Mouse (Mus musculus) left cerebral cortex, postnatal 36 days (tissue): ENCODE data around the gene Tlr6. TPM values are rescaled to one million over a fixed set of nuclear protein-coding genes. Genes with fewer than 3 reads are reported as not detected.

Experiments
- DNase-seq, 2 experiments: peaks; one replicate each; pipeline ENCODE4 v3.0.0; 2021 to 2022; ENCODE audit warnings: low spot score in 2 of 2, mixed read lengths in 1 of 2
- intact Hi-C: fragments of 180-260 bp; cut with DNase I; formaldehyde crosslinking; loops from one replicate; pipeline ENCODE4 v1.15.1; 2025
- microRNA-seq: library from miRNA; unstranded; fragments of <30 nt; microRNA quantifications from one replicate; pipeline ENCODE4 v1.2.0, GENCODE M21; 2022
- total RNA-seq, 2 experiments: library from RNA; stranded (reverse); gene quantifications; 2 replicates each; pipeline ENCODE4 v1.2.3; 2021

Tlr6 gene
- total RNA-seq, 2 experiments from 2014 or later: 0.54 to 0.89 TPM

DNA sequence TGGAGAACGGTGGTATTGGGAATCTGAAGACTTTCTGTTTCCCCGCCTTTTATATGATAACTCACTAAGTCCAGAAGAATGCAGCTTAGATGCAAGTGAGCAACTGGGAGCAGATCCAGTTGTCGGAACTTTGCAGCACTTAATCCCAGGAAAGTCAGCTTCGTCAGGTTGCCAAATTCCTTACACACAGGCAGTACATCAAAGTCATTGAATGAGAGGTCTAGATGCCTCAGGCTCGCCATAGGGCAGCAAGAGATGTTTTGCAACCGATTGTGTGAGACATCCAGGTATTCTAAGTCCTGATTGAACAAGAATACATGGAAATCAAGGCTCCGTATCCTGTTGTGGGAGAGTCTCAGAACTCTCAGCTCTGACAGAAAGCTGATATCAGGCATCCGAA lies 5.0 kb downstream of the Tlr6 start:
- DNase-seq: no peak
- intact Hi-C loops: no loop called here

DNA sequence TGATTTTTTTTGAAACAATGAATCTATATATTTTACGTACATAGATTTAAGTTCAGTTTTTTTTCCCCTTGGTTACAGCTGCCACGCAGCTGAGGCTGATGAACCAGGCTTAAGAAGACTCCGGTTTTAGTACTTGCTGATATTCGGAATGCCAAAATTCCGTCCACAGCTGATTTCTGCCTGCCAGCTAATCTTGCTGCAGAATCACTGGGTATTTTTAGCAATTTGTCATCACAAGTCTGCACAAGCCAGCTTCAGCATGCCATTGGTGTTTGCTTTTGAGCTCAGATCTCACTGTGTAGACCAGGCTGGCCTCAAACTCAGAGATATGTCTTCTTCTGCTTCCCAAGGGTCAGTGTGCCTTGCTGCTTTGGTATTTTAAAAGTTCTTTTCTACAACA lies 8.4 kb downstream of the Tlr6 start:
- DNase-seq: peak; percentile 7 to 11
- intact Hi-C loops: no loop called here

DNA sequence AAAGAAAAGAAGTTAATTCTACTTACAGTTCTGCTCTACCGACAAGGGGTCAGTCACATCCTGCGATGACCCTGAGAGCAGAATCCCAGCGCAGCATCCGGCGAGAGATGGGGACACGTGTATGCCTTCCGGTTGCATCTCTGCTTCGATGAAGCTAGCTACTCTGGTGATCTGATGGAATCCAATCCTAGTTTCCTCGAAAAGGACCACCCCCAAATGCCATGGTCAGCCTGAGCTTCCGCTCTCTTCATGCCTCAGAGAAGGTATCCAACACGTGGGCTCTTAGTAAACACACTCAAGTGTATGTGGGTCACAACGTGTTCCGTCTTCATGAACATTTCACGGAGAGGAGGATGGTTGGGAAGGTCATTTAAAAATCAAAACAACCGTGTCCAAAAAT lies 27.1 kb downstream of the Tlr6 start:
- intact Hi-C loops: no loop called here
- no peak for DNase-seq

DNA sequence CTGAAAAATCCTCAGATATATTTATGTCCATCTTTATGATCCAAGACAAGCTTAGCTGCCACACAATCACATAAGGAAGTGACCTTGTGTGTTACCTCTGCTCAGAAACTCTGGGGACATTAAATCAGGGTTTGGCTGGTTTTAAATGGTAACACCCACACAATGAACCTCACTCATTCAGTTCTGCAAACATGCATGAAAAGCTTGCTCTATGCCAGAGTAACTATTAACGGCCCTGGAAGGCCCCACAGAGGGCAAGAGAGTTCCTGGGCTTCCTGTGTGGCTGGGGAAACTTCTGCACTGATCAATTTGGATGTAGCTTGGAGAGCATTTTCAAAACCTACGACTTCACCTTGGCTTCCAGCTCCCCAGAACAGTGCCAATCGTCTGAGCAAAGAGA lies 27.7 kb downstream of the Tlr6 start:
- DNase-seq: no peak
- intact Hi-C loops: no loop called here

DNA sequence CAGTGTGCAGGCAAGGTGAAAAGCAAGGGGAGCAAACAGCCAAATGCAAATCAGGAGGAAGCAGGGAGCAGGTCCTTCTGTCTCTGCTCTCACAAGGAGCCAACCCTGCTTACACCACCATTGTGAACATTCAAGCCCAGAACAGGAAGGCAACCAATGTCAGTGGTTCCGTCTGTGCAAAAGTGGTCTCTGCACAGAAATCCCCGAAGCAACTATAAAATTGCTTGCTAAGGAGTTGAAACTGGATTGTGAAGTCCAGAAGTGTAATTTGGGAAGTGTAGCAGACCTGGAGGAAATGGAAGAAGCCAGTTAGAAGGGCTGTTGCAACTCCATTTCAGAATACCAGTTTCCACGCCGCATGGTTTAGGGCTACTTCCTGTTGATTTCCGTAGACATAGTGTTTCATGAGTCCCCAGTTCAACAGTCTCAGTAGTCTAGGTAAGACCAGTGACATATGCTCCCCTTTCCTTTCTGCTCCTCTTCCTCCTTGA lies 37.0 kb downstream of the Tlr6 start:
- intact Hi-C loops: no loop called here
- DNase-seq: no peak

DNA sequence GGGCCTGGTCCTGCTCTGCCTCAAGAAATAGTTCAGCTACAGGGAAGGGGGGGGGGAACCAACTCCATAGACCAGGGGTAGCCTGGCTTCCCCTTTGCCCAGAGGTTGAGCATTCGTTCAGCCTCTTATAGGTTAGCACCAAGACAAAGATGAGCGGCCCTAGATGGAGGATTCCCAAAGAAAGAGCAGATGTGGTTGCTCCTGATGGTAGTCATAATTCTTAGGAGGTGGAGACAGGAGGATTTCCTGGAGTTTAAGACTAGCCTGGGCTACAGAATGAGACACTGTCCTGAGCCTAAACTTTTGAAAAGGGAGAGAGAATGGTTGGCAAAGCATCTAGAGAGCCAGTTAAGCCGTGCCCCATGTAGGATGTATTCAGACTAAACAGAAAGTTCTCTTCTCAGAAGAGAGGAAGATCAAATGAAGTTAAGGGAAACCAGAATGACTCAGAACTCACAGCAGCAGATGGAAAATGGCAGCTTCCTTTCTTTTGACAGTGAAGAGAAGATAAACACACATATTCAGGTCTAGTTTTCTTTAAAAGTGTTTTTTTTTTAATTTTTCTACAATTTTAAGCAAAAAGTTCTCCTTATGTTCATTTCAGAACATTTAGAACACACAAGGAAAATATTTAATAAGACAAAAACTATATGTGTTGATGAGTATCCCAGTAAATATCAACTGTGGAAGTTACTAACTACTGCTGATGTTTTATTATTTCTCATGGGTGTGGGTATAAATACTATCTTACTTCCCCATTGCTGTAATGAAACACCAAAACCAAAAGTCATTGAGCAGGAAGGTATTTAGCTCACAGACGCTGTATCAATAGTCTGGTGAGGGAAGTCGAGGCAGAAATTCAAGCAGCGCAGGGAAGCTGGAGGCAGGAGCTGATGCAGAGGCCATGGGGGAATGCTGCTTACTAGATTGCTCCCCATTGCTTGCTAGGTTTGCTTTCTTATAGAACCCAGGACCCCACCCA lies 41.0 kb downstream of the Tlr6 start:
- intact Hi-C loops: no loop called here

DNA sequence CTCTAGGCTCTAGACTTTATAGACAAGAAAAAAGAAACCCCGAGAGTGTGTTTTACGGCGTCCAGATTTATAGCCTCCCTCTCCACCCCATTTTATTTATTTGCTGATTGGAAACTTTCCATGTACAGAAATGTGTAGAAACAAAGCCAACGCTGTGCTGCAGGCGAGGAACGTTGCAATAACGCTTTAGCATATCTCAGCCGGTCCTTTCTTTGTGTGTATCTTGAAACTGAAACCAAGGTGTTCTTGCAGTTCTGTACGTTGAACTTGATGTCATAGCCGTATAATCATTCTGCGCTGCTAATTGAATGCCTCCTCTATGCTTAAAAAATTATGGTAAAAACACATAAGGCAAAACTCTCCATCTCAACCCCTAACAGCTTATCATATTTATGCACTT lies 42.2 kb downstream of the Tlr6 start:
- no peak for DNase-seq
- intact Hi-C loops: no loop called here

More for the DNA sequence above, 41.0 kb downstream of the Tlr6 start:
- DNase-seq: no peak

DNA sequence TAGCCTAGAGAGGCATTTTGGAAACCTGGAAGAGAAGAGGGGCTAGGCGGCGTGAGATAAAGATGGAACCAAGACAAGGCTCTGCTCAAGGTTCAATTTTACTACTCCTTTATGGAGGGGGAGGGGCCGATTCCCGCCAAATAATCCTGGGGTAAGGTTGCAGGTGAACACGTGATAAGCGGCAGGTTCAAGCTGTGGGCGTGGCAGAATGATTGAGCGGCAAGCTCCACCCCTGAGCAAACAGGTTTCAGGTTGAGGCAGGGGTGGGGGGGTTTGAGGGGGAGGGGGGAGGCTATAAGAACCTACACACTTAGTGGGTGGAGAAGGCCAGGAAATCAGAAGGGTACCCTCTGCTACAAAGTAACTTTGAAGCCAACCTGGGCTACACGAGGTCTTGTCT lies 42.7 kb downstream of the Tlr6 start:
- no peak for DNase-seq
- intact Hi-C loops: no loop called here

DNA sequence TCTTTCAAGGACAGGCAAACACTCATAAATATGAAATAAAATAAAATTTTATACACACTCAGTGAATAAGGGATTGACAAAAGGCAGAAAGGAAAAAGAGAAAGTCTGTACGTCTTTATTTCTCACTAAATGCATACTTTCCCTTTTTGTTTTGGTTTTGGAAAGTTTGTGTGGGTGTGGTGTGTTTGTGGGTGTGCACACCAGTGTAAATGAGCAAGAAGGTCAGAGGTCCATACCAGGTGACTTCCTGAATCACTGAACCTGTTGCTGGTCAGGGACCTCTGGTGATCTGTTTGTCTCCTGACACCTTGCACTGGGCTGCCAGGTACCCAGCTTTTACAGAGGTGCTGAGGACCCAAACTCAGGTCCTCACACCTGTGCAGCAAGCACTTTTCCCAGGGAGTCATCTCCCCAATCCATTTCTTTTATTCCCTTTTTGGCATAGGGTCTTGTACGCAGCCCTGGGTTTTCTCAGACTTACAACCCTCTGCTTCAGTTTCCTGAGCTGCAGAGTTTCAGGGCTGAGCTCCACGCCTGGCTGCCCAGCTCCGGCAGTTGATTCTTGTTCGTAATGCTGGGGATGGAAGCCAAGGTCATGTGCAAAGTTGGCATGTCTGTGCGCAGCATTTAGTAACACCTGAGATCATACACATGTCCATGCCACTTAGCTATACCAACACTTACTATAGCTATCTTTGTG lies 51.2 kb downstream of the Tlr6 start:
- DNase-seq: no peak
- intact Hi-C loops: no loop called here

DNA sequence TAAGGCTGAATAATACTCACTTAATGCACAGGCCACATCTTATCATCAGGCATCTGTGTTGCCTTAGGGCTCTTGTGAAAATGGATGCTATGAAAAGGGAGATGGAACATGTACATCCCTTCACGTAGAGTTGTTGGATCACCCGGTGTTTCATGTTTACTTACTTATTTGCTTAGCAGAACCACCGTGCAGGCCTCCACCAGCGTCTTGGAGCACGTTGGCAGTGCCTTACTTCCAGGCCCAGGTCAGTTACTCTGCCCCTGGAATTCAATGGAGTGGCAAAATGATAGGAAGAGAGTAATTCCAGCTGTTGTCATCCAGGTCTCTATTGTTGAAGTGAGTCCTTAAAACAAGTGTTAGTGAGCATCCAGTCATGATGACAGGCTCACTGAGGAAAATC lies 52.0 kb downstream of the Tlr6 start:
- no peak for DNase-seq
- intact Hi-C loops: no loop called here

DNA sequence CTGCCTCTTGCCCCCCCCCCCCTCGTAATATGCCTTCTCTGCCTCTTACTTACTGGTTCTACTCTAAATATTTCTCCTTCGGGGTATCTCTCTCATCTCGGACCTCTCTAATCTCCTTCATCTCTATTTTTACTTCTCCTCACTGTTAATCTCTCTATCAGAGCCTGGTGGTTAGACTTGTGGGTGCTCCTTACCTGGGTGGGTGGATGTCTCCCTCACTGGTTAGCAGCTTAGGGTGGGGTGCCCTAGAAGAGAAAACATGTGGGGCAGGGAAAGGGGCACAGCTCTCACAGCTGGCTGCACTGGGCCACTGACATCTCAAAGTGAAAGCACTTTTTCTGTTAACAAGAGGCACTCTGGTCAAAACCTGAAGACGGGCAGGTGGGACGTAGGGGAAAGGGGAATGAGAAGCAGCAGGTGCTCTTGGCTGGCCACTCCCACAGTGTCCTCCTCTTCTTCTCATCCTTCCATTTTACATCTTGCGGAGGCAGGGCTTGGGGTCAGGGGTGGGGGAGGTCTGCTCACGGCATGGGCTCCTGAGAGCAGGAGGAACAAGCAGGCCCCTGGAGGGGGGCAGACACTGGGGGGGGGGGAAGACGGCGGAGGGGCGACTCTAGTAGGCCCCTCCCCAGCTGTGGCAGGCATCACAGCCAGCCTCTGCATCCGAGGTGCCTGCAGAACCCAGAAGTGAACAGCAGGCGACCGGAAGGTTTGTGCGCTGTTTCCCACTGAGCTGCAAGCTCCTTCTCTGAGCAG lies 54.2 kb downstream of the Tlr6 start:
- DNase-seq: no peak
- intact Hi-C loops: no loop called here

Small RNA genes within 50 kb of the gene (microRNA-seq; reads per million reads assigned to microRNA genes)
- 112 reads per million, percentile 56 among the genes with 10 or more reads in this experiment for gene Mir574

Other genes starting within 250 kb of the Tlr6 start
- 10 to 100 TPM; 25.7 to 31.5 TPM for gene Klf3, start 156.7 kb downstream of the Tlr6 start, total RNA-seq
- under 1 TPM; 0.20 to 0.22 TPM for gene Tlr1, start 26.5 kb downstream of the Tlr6 start, total RNA-seq
- 1 to 10 TPM; 5.1 to 7.0 TPM for gene Fam114a1, start 10.0 kb upstream of the Tlr6 start, total RNA-seq
- under 1 TPM; 0.27 to 0.50 TPM for gene Tmem156, start 132.0 kb upstream of the Tlr6 start, total RNA-seq
- gene Klhl5, start 147.4 kb upstream of the Tlr6 start, total RNA-seq: 10 to 100 TPM; 39.5 to 41.9 TPM
- 10 to 100 TPM; 20.6 to 22.2 TPM for gene Wdr19, start 239.6 kb upstream of the Tlr6 start, total RNA-seq